Mouse (Mus musculus) forebrain, embryonic 12.5 days (tissue): ENCODE data around the gene Erh. TPM values are rescaled to one million over a fixed set of nuclear protein-coding genes. Genes with fewer than 3 reads are reported as not detected.

Experiments
- polyA plus RNA-seq: library from polyadenylated mRNA; unstranded; fragments of >200 nt; fragmentation: Nextera tagmentation; extraction: Ambion mirVana; gene quantifications from 2 replicates; pipeline ENCODE4 v1.2.1, GENCODE M21; 2016

Erh gene
- polyA plus RNA-seq, 1 experiment from 2014 or later = 370 TPM

Other genes starting within 250 kb of the Erh start
- gene Dcaf5, start 207.7 kb downstream of the Erh start, polyA plus RNA-seq = 21.9 and 25.2 TPM in 2 replicates
- 52.7 and 54.1 TPM in 2 replicates for gene Exd2, start 181.2 kb downstream of the Erh start, polyA plus RNA-seq
- gene Galnt16, start 126.1 kb downstream of the Erh start, polyA plus RNA-seq = 29.4 and 31.6 TPM in 2 replicates
- gene Slc39a9, start 458 bp downstream of the Erh start, polyA plus RNA-seq = 29.2 TPM in 2 replicates
- 0.40 and 0.65 TPM in 2 replicates for gene Plekhd1, start 48.2 kb upstream of the Erh start, polyA plus RNA-seq
- 6.2 and 7.8 TPM in 2 replicates for gene Ccdc177, start 116.3 kb upstream of the Erh start, polyA plus RNA-seq
- 19.5 and 21.2 TPM in 2 replicates for gene Susd6, start 146.2 kb upstream of the Erh start, polyA plus RNA-seq